Mouse (Mus musculus) retina, postnatal 1 day (tissue): ENCODE measurements around the gene Dnajc6.
A peak's percentile ranks its signal among the peaks of the same experiment; 100 is the strongest.

ENCODE experiments used
- DNase-seq: peaks from one replicate; pipeline ENCODE4 v3.0.0-alpha.2; 2012

The Dnajc6 gene

DNA sequence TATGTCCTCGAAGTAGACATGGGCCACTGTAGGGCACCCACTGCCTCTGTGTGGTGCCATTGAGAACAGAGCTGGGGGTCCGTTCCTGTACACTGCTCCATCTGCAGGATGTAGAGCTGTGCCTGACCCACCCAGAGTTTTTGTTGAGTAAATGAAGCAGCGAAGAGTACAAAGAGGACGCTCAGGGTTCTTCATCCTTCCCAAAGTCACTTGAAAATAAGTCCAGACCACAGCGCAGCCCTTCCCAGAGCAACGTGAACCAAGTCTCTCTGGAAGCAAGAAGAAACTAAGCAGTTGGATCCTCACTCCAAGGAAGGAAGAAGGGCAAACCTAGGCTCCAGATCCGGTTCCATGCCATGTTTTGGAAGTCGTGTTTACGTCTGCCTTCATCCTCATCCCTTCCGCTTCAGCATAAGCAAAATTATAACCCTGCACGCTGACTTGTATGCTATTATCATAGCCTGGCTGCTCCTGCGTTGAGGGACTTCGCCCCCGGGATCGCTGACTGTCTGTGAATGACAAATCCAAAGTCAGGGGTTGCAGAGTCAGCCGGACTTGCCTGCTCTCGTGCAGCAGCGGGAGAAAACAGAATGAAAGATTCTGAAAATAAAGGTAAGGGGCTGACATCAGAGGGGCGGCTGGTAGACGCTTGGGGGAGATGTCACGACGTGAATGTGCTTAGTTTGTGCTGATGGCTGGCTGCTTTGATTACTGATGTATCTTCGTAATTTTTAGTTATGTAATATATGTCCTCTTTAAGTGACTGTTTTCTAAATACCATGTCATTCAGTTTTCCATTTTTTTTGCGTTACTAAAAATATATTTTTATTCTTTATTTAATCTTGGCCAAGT is 11.3 kb downstream of the Dnajc6 start:
- peak; percentile 84 for DNase-seq

DNA sequence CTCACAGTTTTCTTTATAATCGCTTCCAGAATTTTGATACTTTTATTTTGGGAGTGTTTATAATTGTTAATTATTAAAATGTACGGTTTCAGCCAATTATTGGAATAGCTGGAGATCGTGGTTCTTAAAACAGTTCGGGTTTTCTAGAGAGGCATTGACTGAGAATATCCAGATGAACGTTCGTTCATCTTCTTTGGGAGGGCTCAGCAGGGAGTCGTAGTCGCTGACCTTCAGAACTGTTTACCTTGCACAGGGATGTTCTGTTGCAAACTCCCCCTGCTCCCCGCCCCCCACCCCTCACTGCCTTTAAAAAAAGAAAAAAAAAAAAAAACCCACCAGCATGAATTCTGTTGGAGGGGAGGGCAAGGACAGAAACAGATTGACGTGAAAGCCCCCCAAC is 12.0 kb downstream of the Dnajc6 start:
- DNase-seq = peak; percentile 28

DNA sequence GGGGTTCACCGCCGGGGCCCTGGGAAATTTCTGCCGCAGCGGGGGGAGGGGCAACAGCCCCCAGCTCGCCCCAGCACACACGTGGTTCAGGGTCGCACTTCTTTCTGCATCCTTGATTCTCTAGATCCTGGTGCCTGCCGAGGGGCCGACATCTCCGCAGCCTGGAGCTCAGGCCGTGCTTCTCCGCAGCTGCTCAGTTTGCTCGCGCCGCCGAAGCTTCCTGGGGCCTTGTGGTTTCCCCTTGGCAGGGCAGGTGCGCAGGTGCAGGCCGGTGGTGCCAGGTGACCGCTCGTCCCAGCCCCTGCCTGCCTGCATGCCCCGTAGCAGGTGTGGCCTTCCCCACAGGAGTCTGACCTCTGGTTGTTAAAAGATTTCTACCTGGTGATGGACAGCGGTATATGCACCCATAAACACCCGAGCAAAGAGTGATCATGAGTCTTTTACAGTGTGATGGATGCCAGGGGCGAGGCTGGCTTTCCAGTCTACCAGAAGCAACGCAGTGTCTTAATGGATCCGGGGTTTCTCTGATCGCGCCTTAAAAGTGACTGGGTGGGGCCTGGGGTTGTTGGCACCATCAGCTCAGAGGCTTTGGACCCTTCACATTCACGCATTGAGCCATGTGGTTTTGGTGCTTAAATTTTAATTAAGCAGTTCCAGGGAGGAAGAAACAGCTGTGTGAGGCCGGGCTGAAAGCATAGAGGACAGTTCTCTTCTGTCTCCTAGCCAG is 12.6 kb downstream of the Dnajc6 start:
- DNase-seq = peak; percentile 68

DNA sequence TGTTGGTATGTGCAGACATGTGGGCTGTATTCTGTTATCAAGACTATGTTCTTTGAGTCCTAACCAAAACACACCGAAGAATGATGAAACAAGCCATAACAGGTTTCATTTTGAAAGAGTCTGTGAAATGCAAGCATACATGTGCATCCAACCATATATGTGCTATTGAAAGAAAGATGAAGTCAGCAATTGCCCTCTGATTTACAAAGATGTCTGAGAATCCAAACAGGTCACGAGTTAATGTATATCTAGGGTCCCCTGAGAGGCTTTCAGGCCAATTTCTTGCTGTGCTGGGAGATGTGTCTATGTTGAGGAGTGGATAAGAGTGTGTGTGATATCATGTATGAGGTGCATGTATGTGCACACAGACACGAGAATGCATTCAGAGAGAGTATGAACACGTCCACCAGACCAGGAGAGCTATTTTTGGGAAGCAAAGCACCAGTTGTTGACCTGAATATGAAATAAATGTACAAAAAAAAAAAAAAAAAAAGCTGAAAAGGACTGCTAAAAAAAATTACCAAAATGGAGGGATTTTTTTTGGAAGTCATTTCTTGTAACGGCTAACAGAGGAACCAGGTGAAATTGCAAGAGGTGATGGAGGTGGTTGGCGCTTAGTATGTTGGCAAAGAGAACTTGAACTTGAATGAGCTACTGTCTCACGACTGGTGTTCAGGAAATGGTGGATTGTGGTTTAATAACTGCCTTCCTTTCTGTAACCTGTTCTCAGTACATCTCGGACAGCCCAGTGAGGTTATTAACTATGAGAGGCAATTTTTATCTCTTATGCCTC is 13.9 kb downstream of the Dnajc6 start:
- no peak for DNase-seq

DNA sequence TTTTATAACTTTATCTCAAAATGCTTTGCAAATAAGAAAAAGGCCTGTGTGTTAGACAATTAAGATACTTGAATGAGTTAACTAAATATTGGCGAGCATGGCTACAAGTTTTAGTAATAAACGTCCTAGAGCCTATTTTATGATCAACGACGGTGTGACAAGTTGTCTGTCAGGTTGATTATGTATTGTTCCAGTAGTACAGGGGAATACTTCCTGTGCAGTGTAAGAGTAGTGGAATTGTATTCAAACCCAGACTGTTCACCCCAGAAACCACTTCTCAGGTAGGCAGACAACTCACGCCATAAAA is 14.4 kb downstream of the Dnajc6 start:
- no peak for DNase-seq

DNA sequence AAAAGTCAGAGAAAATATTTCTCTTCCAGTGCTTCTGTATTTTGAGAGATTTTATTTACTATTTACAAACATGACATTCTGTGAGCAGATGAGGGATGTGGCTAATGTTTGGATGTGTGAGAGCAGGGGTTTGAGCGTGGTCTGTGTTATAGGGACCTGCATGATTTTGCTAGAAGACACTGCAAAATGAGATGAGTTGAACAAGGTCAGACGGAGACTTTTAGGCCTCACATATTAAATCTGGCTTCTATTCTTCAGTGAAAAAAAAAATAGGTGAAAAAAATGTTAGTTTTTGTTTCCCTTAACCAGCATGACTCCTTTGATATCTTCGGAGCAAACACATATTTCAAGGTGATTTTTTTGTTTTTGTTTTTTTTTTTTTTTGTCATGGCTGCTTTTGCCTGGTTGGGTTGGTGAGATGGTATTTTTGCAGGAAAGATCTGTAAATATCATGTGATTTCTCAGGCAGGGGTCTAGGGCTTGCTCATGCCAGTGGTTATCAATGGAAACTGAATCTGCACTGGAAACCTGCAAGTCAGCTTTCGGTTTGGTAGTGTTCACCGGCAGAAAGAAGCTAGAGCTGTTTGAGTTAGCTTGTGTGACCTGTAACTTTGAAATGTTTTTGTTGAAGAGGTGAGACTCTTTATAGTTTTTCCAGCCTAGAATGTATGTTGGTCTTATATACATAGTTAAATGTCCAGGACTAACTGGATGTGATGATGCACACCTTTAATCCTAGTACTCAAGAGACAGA is 15.5 kb downstream of the Dnajc6 start:
- no peak for DNase-seq

DNA sequence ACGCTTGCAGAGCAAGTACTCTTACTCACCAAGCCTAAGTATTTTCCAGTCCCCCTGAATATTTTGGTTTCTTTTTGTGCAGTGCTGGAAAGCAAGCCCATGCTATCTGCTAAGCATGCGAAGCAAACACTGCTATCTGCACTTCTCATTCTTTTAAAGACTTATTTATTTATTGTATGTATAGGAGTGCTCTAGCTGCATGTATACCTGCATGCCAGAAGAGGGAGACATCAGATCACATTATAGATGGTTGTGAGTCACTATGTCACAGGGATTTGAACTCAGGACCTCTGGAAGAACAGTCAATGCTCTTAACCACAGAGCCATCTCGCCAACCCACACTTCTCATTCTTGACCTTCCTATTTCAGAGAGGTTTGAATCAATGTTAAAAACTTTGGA is 16.8 kb downstream of the Dnajc6 start:
- no peak for DNase-seq

DNA sequence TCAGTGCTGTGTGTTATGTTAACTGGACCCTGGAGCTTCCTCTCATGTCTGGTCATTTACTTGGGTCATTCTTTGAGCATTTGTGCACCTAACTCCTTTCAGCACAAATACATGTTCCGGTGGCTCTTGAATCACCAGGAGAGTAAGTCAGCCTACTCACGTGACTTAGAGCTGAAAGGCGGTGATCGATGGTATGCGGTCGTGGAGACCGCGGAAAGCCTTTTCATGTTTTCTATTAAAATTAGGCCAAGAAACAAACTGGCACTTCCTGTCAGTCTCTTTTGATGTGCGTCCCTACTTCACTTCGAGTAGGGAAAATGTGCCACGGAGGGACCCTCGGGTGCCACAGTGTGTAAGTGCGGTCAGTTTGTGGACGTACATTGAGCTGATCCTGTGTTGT is 19.4 kb downstream of the Dnajc6 start:
- DNase-seq = no peak

DNA sequence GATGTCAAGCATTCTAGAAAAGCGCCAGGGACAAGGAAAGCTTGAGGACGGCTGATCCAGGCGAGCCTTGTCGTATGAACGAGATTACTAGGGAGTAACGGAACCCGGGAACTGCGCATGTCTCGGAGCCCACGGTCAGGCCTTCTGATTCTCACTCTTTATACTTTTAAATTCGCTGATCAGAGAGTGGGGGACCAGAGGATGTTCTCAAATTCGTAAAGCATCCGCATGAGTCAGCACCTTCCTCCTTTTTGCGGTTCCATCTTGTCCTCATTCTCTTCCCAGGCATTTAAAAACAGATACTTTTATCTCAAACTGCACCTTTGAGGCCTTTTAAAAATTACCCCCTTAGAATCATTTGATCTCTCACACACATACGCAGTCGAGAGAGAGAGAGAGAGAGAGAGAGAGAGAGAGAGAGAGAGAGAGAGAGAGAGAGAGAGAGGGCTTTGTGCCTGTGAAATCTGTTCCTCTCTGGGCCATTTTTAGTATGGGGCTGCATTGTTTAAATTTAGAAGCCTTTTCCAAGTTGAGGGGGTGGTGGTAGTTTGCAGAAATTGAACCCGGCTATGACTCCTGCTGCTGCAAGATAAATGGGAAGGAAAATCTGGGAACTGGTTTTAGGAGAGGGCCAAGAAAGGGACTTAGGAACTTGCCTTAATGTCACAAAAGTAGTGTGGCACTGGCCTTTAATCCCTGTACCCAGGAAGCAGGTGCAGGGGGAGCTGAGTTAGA is 20.2 kb downstream of the Dnajc6 start:
- no peak for DNase-seq

DNA sequence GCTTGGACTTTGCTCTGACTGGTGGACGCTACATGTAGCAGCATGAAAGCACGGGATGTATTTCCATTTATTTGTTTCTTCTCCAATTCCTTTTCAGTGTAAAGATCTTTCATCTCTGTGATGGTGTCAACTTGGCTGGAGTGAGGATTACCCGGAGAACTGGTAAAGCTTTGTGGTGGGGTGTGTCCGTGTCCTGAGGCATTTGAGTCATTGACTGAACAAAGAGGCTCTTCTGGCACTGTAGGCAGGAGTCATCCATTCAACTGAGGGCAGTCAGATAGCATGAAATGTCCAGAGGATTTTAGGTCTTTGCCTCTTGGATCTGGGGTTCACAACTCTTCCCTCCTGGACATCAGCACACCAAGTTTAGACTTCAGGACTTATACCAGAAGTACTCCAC is 35.5 kb downstream of the Dnajc6 start:
- DNase-seq = no peak

DNA sequence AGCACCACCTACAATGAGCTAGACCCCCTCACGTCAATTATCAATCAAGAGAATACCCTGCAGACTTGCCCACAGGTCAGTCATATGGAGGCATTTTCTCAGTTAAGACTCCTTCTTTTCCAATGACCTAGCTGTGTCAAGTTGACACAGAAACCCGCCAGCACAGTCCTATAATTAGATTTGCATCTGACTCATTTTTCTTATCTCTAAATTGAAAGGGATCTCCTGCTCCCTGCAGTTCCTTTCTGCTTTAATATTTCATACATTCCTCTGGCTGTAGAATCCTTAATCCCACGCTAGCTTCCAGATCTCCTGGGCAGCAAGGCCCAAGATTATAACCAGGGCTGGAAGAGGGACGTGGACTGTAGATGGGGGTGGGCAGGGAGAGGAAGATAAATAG is 44.1 kb downstream of the Dnajc6 start:
- DNase-seq = no peak

DNA sequence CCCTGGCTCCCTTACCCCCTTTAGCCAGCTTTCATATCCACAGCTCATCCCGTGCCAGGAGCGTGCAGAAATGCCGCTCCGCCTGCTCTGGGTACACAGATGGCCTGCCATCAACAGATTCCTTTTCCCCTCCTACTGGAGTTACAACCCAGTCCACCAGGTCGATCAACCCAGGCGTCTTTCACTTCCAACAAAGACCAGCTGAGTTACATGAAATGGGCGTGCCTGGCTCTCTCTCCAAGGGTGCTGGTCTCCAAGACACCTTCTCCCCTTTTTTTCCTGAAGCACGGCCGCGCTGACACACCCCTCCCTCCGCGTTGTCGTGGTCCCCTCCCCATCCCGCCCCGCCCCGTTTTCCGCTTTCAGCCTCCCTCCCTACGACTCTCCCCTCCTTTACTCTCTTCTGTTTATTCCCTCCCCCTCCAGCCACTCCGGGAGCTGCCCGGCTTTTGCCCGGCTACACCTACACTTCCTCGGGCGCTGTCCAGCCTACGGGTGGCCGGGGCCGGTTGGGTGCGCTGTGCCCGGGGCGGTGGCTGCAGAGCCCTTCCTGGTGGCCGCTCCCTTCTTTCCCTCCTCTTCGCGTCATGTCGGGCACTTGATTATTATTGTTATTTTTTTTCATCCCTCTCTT is 53.6 kb downstream of the Dnajc6 start:
- peak; percentile 73 for DNase-seq

DNA sequence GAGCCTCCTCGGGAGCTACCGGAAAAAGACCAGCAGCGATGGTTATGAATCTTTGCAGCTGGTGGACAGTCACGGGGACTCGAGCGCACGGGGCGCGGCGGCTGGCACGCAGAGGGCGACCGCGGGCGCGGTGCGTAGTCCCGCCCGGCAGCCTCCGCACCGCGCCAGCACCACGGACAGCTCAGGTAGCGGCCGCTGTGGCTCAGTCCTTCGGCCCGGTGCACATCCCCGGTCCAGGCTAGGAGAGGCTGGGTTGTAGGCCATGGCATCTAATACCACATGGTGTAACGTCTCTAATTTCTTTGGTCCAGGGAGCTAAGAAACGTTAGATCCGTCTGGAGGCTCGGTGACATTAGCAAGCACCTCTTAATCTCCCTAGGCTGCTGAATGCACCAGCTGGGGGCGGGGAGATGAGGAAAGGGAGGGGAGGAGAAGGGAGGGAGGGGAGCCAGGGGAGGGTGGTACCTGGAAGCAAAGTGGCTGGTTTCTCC is 54.3 kb downstream of the Dnajc6 start:
- peak; percentile 83 for DNase-seq

DNA sequence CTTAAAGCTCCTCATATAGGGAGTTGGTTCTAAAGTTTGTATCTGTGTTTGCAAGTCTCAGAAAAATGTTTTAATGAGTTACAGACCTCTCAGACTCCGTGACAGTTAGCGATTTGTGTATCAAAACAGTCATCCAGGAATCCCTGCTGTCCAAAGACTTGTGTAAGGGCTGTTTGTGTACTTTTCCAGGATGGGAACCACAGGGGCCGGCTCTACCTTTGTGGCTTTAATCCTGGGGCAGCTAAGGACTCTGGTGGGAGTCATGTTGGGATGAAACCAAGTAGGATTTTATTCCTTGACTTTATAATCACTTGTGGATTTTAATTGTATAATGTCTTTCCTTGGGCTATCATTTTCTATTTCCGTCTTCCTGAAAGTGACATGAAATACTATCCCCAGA is 55.0 kb downstream of the Dnajc6 start:
- no peak for DNase-seq

DNA sequence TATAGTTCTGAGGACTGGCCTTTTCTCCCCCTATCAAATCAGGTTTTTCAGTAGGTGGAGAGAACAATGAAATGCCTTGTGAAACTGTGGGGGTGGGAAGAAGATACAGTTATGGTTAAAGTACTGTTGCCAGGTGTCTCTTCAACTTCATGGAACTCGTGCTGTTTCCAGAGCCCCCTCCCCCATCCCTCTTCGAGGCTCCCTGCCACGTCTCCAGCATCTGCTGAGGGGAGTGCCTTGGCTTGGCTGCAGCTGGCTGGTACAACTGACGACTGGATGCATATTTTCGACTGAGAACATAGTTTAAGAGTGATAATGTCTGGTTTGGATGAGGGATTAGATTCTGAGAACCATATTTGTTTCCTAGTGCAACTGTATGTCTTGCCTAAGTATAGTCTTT is 55.9 kb downstream of the Dnajc6 start:
- DNase-seq = no peak

DNA sequence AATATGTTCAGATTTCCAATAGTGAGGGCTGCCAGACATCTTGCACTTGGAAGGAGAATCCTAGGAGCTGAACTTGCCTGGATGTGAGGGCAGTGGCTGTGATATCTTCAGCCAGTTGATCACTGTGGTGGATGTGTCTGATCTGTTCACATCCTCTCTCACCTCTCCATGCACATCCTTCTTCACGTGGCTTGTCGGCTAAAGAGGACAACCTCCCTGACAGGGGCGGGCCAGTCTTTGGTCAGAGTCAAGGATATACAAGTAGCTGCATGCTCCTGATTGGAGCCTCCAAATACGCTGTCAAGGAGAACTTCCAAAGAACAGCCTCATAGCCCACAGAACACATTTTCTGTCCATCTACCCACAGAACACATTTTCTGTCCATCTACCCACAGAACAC is 58.6 kb downstream of the Dnajc6 start:
- DNase-seq = no peak

DNA sequence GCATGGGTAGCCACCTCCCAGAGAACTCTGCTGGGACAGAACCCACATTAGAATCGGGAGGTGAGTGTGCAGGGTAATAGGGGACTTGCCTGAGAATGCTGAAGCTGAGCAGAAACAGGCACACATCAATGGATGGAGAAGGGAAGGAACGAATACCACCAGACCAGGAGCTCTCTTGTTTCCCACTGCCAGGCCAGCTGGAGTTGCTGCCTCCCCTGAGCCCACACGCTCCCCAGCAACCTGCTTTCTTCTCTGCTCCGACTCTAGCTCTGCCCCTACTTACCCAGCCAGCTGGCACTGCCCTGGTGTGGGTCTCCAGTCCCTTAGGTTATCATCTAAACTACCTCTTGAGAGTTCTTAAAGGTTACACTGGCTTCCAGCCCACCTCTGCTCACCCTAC is 63.7 kb downstream of the Dnajc6 start:
- DNase-seq = no peak

DNA sequence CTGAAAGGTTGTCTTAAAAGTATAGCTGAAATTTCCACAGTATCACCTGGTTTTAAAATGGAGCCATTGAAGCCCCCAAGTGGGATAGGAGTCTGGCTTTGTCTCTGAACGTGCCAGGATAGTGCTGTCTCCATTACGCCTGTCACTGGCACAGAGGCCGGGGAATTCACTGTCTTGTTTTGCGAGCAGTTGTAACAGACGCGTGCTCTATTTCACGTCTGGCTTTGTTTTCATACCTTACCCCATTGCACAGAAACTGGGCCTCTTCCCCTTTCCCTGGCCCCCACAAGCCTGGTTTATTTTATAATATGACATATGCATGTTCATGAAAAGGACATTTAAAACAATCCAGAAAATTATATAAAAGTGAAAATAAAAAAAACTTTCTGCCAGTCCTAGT is 66.4 kb downstream of the Dnajc6 start:
- no peak for DNase-seq

DNA sequence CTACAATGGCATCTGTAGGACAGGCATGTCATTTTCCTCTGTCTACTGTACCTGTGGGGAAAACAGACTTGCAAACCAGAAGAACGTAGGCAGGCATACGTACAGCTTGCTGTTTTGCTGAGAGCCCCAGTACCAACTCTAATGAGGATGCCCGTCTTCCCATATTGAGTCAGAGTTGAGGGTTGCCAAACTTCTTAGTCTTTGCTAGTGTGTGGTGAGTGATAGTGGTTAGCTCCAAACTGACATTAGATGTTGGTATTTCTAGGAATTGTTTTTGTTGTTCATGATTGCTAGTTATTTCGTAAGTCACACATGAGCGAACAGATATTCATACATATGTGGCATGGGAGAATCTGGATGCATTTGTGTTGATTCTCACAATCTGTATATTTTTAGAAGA is 67.2 kb downstream of the Dnajc6 start:
- no peak for DNase-seq

DNA sequence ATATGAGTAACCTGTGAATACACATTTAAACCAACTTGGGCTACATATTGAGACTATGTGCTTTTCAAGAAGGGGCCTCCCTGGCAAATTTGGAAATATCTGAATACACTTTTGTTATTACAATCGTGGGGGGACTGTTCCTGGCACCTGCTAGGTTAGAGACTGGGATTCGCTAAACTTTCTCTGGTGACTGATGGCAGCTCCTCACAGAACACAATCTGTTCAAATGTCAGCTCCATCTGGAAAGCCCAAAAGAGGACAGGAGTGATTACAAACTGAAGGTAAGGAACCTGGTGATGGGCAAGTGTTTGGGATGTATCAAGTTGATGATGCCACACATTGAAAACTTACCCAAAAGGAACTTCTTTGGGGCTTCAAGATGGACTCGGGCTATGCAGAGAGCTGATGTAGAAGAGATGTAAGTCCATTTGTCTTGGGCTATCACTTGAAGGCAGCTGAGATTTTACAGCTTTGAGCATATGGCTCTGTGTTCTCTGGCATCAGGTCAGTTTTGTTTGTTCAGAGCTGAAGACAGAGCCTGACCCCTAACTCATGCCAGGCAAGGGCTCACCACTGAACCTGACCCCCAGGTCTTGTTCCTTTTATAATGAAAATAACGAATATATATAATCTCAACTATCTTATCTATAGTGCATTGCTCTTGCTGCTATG is 68.4 kb downstream of the Dnajc6 start:
- no peak for DNase-seq

DNA sequence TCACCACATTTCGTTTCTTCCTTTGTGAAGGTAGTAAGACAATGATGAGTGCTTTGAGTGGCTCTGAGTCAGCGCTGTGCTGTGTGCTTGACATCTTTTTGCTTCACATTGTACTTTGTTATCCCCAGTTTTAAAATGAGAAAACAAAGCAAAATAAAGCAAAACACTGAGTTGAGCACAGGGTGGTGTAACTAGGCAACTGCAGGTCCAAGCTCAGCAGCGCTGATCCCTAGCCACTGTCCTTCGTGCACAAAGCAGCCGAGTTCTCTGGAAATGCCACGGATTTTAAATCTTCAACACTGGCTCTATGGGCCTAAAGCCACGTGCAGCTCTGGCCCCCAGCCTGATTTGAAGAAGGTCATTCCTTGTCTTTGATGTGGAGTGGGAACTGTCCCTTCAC is 72.6 kb downstream of the Dnajc6 start:
- no peak for DNase-seq
